Mouse (Mus musculus) naive thymus-derived CD4-positive, alpha-beta T cell, adult 2 months (primary cell): Measurements from ENCODE around the gene Ice2.

ENCODE experiments used
- DNase-seq: peaks from one replicate; pipeline ENCODE4 v3.0.0-alpha.2; 2011; ENCODE audit warnings: low read depth

The Ice2 gene

GRCm38 (mm10) chr9:69397760-69398452, at the start of gene Ice2:
TSS of gene Ice2 (plus strand) at chr9:69397906.
- peak; percentile 86 for DNase-seq

GRCm38 (mm10) chr9:69349537-69349936, 48.2 kb upstream of the Ice2 start:
- DNase-seq: no peak

GRCm38 (mm10) chr9:69354228-69354627, 43.5 kb upstream of the Ice2 start:
- DNase-seq: no peak

GRCm38 (mm10) chr9:69357834-69358233, 39.9 kb upstream of the Ice2 start:
- peak; percentile 67 for DNase-seq

GRCm38 (mm10) chr9:69358797-69359196, 38.9 kb upstream of the Ice2 start:
- DNase-seq: no peak

- no peak for DNase-seq
These were observed 35.7 kb upstream of the Ice2 start for GRCm38 (mm10) chr9:69361951-69362445.

- DNase-seq: no peak
These were observed 34.9 kb upstream of the Ice2 start for GRCm38 (mm10) chr9:69362766-69363165.

GRCm38 (mm10) chr9:69364117-69364516, 33.6 kb upstream of the Ice2 start:
- no peak for DNase-seq

GRCm38 (mm10) chr9:69367055-69367454, 30.7 kb upstream of the Ice2 start:
- no peak for DNase-seq

- DNase-seq: peak; percentile 64
These were observed 29.6 kb upstream of the Ice2 start for GRCm38 (mm10) chr9:69368071-69368470.

GRCm38 (mm10) chr9:69371046-69371724, 26.5 kb upstream of the Ice2 start:
- no peak for DNase-seq

- DNase-seq: no peak
These were observed 24.8 kb upstream of the Ice2 start for GRCm38 (mm10) chr9:69372871-69373270.

- DNase-seq: no peak
These were observed 20.6 kb upstream of the Ice2 start for GRCm38 (mm10) chr9:69376982-69377653.

- no peak for DNase-seq
These were observed 20.1 kb upstream of the Ice2 start for GRCm38 (mm10) chr9:69377654-69378045.

- DNase-seq: no peak
These were observed 17.2 kb upstream of the Ice2 start for GRCm38 (mm10) chr9:69380546-69380945.

- no peak for DNase-seq
These were observed 16.0 kb upstream of the Ice2 start for GRCm38 (mm10) chr9:69381741-69382140.

GRCm38 (mm10) chr9:69384475-69384874, 13.2 kb upstream of the Ice2 start:
- DNase-seq: no peak

- DNase-seq: no peak
These were observed 12.8 kb upstream of the Ice2 start for GRCm38 (mm10) chr9:69384905-69385304.

- DNase-seq: no peak
These were observed 10.4 kb upstream of the Ice2 start for GRCm38 (mm10) chr9:69387296-69387695.

GRCm38 (mm10) chr9:69390631-69391030, 7.1 kb upstream of the Ice2 start:
- no peak for DNase-seq

- DNase-seq: no peak
These were observed 3.5 kb upstream of the Ice2 start for GRCm38 (mm10) chr9:69394234-69394633.

- no peak for DNase-seq
These were observed 310 bp upstream of the Ice2 start for GRCm38 (mm10) chr9:69397432-69397759.

GRCm38 (mm10) chr9:69398453-69398850, 746 bp downstream of the Ice2 start:
- no peak for DNase-seq
